Comparison of ENCODE assay signal across 15 mouse cellular contexts in the genomic region with DNA sequence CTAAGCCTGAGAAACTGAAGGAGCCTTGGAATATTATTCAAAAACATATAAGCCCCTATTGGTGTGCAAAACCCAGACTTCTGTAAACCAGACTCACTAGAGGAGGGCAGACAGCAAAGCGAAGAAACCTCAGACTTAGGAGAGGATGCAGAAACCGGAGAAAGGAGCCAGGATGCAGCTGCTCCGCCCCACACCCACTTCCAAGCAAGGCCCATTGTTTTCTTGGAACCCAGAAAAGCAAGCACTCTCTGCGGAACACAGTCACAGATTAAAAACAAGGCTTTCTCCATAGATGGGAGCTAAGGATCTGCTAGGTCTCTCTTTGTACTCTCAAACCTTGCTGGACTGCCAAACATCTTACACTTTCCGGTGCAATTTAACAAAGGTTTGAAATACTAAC. TPM values are rescaled to one million over a fixed set of nuclear protein-coding genes. Genes with fewer than 3 reads are reported as not detected.
A peak's percentile ranks its signal among the peaks of the same experiment; 100 is the strongest.
DNase-seq lines count a peak whose midpoint lies in the region; ATAC-seq and TF ChIP-seq lines count a peak whose summit lies in the region.
"Had no signal": no experiment of that assay in that cellular context is flagged by ENCODE, and none has a peak within 500 bp of the region (broad histone marks: within the 10 kb centered on the region; RNA-seq: fewer than 3 reads in every experiment).

No protein-coding gene starts in this region.

- H3K9ac ChIP-seq in embryonic facial prominence, embryonic 15.5 days = no peak overlapping the region
- H3K9ac ChIP-seq: neural tube, embryonic 13.5 days had no signal

- no peaks in the 10 kb centered on the region for H3K27me3 ChIP-seq in G1E (ENCODE audit: insufficient read depth, low read length)
- H3K27me3 ChIP-seq in embryonic facial prominence, embryonic 15.5 days = no peaks in the 10 kb centered on the region
- H3K27me3 ChIP-seq: neural tube, embryonic 13.5 days had no signal

- H3K36me3 ChIP-seq in G1E (replicated peaks) = no peaks in the 10 kb centered on the region
- no peaks in the 10 kb centered on the region for H3K36me3 ChIP-seq in embryonic facial prominence, embryonic 15.5 days
- H3K36me3 ChIP-seq: neural tube, embryonic 13.5 days had no signal

- H3K9me3 ChIP-seq in G1E (replicated peaks) = no peaks in the 10 kb centered on the region
- H3K9me3 ChIP-seq in embryonic facial prominence, embryonic 15.5 days (replicated peaks) = no peaks in the 10 kb centered on the region
- H3K9me3 ChIP-seq: neural tube, embryonic 13.5 days had no signal

- intact Hi-C loops in gastrocnemius, postnatal 14 days (cut with DNase I; ENCODE audit: low total_unique reads) = no loop called here

- peak; percentile 55 for ATAC-seq in G1E (ENCODE audit: extremely low read depth, insufficient number of reproducible peaks, low FRiP score, poor library complexity, severe bottlenecking)
- ATAC-seq in embryonic facial prominence, embryonic 15.5 days (ENCODE audit: insufficient number of reproducible peaks, low FRiP score, low TSS enrichment, low read depth) = 0 out of 2 replicates have a peak, but pooled peaks have one; percentile 39

- no peak overlapping the region for H3K4me2 ChIP-seq in embryonic facial prominence, embryonic 15.5 days (replicated peaks)
- H3K4me2 ChIP-seq: neural tube, embryonic 13.5 days had no signal

- H3K4me1 ChIP-seq in G1E (ENCODE audit: insufficient read depth, low read depth, low read length) = peaks cover 57% of the 10 kb centered on the region
- H3K4me1 ChIP-seq in embryonic facial prominence, embryonic 15.5 days = 0 out of 2 replicates have a peak, but pooled peaks cover 6% of the 10 kb centered on the region

- TF ChIP-seq CTCF in G1E (IDR thresholded peaks at IDR 0.05; ENCODE audit: low read depth, low read length) = no peak

- WGBS in embryonic facial prominence, embryonic 15.5 days = 32% methylated on average over 5 of the region's 5 CpGs

- no peak overlapping the region for H3K27ac ChIP-seq in embryonic facial prominence, embryonic 15.5 days (replicated peaks)

- peak; percentile 23 for DNase-seq in gastrocnemius, postnatal 14 days
- no peak for DNase-seq in gastrocnemius, postnatal 4 days (ENCODE audit: low spot score in 2 of 2)
- DNase-seq in kidney, postnatal 14 days = peak; percentile 30
- no peak for DNase-seq in kidney, postnatal 25 days
- no peak for DNase-seq in G1E (ENCODE audit: low spot score)
- DNase-seq in adrenal gland, postnatal 14 days = no peak
- DNase-seq in testis, postnatal 10 days (ENCODE audit: low spot score) = no peak
- DNase-seq: cerebellum, postnatal 36 days; lung, postnatal 36 days; right cerebral cortex, postnatal 4 days had no signal

- no peak overlapping the region; the same call in 1 of the 2 replicates for H3K4me3 ChIP-seq in G1E (ENCODE audit: low read depth, low read length)
- no peak overlapping the region for H3K4me3 ChIP-seq in embryonic facial prominence, embryonic 15.5 days (replicated peaks)
- H3K4me3 ChIP-seq: neural tube, embryonic 13.5 days had no signal

RNA-seq across cellular contexts. Expression of gene Prnp, which starts 17.2 kb away (rescaled TPM):
- 10 to 100 TPM; 75.2 to 93.8 TPM for total RNA-seq in gastrocnemius, postnatal 14 days (2021)
- 10 to 100 TPM; 66.2 to 67.2 TPM for total RNA-seq in gastrocnemius, postnatal 4 days (2021)
- 350 and 399 TPM in 2 replicates for total RNA-seq in G1E (2014; fragmentation: Nextera tagmentation)
- 977 and 998 TPM in 2 replicates for total RNA-seq in G1E (2017)
- polyA plus RNA-seq in G1E (2012) = 153 and 174 TPM in 2 replicates
- 85.5 and 85.8 TPM in 2 replicates for polyA plus RNA-seq in embryonic facial prominence, embryonic 15.5 days (2015; fragmentation: Nextera tagmentation; extraction: Ambion mirVana)
- total RNA-seq in adrenal gland, postnatal 14 days (2021) = 73.3 and 74.6 TPM in 2 replicates

RNA-seq across cellular contexts. Expression of gene Prn, which starts 17.2 kb away (rescaled TPM):
- total RNA-seq in gastrocnemius, postnatal 14 days (2021) = not detected
- total RNA-seq in gastrocnemius, postnatal 4 days (2021) = not detected
- total RNA-seq in G1E (2014; fragmentation: Nextera tagmentation) (not detected in 2 replicates), G1E (2017) (not detected in 2 replicates)
- not detected in 2 replicates for polyA plus RNA-seq in G1E (2012)
- not detected in 2 replicates for polyA plus RNA-seq in embryonic facial prominence, embryonic 15.5 days (2015; fragmentation: Nextera tagmentation; extraction: Ambion mirVana)
- 0.79 and 1.1 TPM in 2 replicates for total RNA-seq in adrenal gland, postnatal 14 days (2021)
- polyA plus RNA-seq: heart, embryonic 14.5 days; large intestine, adult 2 months; limb, embryonic 11.5 days; neural tube, embryonic 13.5 days had no signal

RNA-seq across cellular contexts. Expression of gene Erv3, which starts 33.0 kb away (rescaled TPM):
- total RNA-seq in gastrocnemius, postnatal 14 days (2021) = not detected
- total RNA-seq in gastrocnemius, postnatal 4 days (2021) = under 1 TPM; 0.07 to 0.08 TPM
- total RNA-seq in G1E (2014; fragmentation: Nextera tagmentation) = 393 and 534 TPM in 2 replicates
- total RNA-seq in G1E (2017) = 60.3 and 62.5 TPM in 2 replicates
- polyA plus RNA-seq in G1E (2012) = 5.2 and 5.9 TPM in 2 replicates
- polyA plus RNA-seq in embryonic facial prominence, embryonic 15.5 days (2015; fragmentation: Nextera tagmentation; extraction: Ambion mirVana) = 0.04 TPM in 1 of 2 replicates, not detected in the other
- total RNA-seq in adrenal gland, postnatal 14 days (2021) = not detected in 2 replicates
- polyA plus RNA-seq: heart, embryonic 14.5 days; large intestine, adult 2 months; limb, embryonic 11.5 days had no signal

RNA-seq across cellular contexts. Expression of gene Prnd, which starts 58.1 kb away (rescaled TPM):
- 10 to 100 TPM in 1 of 2 experiments, 1 to 10 TPM in 1; 9.6 to 24.2 TPM for total RNA-seq in gastrocnemius, postnatal 14 days (2021)
- total RNA-seq in gastrocnemius, postnatal 4 days (2021) = 10 to 100 TPM; 68.5 to 70.9 TPM
- total RNA-seq in G1E (2014; fragmentation: Nextera tagmentation) (not detected in 2 replicates), G1E (2017) (0.05 and 0.12 TPM in 2 replicates)
- polyA plus RNA-seq in G1E (2012) = not detected in 2 replicates
- polyA plus RNA-seq in embryonic facial prominence, embryonic 15.5 days (2015; fragmentation: Nextera tagmentation; extraction: Ambion mirVana) = 48.0 and 50.5 TPM in 2 replicates
- total RNA-seq in adrenal gland, postnatal 14 days (2021) = 0.98 and 2.8 TPM in 2 replicates

Comparison
In these comparisons a context has a peak if more than half of its experiments do, and no peak if none do; other contexts are left out.
1. DNase-seq: peak in gastrocnemius, postnatal 14 days (single experiment) and kidney, postnatal 14 days (single experiment); none in gastrocnemius, postnatal 4 days (0 of 2), kidney, postnatal 25 days (0 of 2), G1E (single experiment), adrenal gland, postnatal 14 days (single experiment) and testis, postnatal 10 days (single experiment).
2. RNA of gene Erv3, which starts 33.0 kb away (total RNA-seq): 60.3 to 534 TPM in G1E; 0.07 to 0.08 TPM in gastrocnemius, postnatal 4 days, not detected in gastrocnemius, postnatal 14 days and not detected in adrenal gland, postnatal 14 days; every median in the first group is over 10 times any median in the second.